Mouse (Mus musculus): ENCODE data around the gene Scd2.

GRCm38 (mm10) chr19:44282534-44283156 lies 10.8 kb upstream of the Scd2 start:
- no peak for TF ChIP-seq EP300 (IDR thresholded peaks at IDR 0.05; ENCODE audit: low read depth)
- no peak for TF ChIP-seq CTCF (IDR thresholded peaks at IDR 0.05; ENCODE audit: low read depth)
